Mouse (Mus musculus): ENCODE measurements at regions not wholly inside any gene's neighbourhood (a gene's known extent, or its start where the extent isn't known, plus 50 kb on each side); places are given as distances from the start of the nearest gene placed in this dataset.
"Not testable (repeated sequence)": the region's sequence is repeated elsewhere in the genome, so short reads cannot be mapped to it uniquely, and the experiment has no call there.

DNA sequence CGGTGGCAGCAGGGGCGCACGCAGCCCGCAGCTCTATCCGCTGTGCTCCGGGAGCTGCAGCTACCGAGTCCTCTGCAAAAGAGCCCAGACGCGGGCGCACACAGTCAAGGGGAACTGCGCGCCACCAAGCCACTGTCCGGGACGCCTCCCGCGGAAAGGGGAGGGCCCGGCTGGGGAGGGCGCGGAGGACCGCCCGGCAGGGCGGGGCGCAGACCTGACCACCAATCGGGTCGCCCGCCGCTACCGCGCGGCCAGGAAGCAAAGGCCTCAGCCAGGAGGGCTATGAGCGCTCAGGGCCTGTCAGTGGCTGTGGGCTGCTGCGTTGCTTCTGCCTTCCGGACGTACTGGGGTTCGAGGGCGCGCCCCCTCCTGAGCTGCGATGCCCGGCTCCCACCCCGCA is 1034.5 kb downstream of the Gm10330 start:
- Histone ChIP-seq H3K4me3 (peak overlapping the region; percentile 27), H3K4me2 (peak overlapping the region; percentile 37)
- H3K27ac ChIP-seq; H3K9ac ChIP-seq; H3K27me3 ChIP-seq; H3K36me3 ChIP-seq; H3K9me3 ChIP-seq (replicated peaks); ATAC-seq (replicated peaks; ENCODE audit: insufficient number of reproducible peaks, insufficient read depth, low FRiP score, low read depth); H3K4me1 ChIP-seq (replicated peaks): not testable (repeated sequence)
- 3% methylated on average over 39 of the region's 40 CpGs for WGBS

GRCm38 (mm10) chr12:22745067-22745466 is 1035.0 kb downstream of the Gm10330 start:
- not testable (repeated sequence) for H3K9me3 ChIP-seq (replicated peaks); H3K9ac ChIP-seq; H3K27me3 ChIP-seq; H3K27ac ChIP-seq; H3K4me1 ChIP-seq (replicated peaks); H3K36me3 ChIP-seq; ATAC-seq (replicated peaks; ENCODE audit: insufficient number of reproducible peaks, insufficient read depth, low FRiP score, low read depth)
- Histone ChIP-seq H3K4me3 (peak overlapping the region; percentile 27), H3K4me2 (peak overlapping the region; percentile 37)
- WGBS = 7% methylated on average over 30 of the region's 43 CpGs

All from heart, embryonic 15.5 days (tissue).